Mouse (Mus musculus) thymus, adult 2 months (tissue): ENCODE measurements around the gene Stra6.

Experiments
- CTCF ChIP-seq: fragments of 200-500 bp; IDR thresholded peaks from 2 replicates; pipeline ENCODE4 v1.5.1; 2012; ENCODE audit warnings: mild to moderate bottlenecking, control low read depth, low read length, moderate library complexity, borderline replicate concordance; ENCODE audit not compliant: control insufficient read depth, poor library complexity, insufficient read depth; ENCODE audit errors: extremely low read depth
- POLR2A ChIP-seq: fragments of 200-500 bp; IDR thresholded peaks from 2 replicates; pipeline ENCODE4 v1.6.1; 2012; ENCODE audit warnings: mild to moderate bottlenecking, low read length, control low read depth, moderate library complexity; ENCODE audit not compliant: control insufficient read depth, poor library complexity, insufficient read depth; ENCODE audit errors: extremely low read depth

- TF ChIP-seq CTCF = no peak
- no peak for TF ChIP-seq POLR2A
These were observed 81.8 kb downstream of the Stra6 start for GRCm38 (mm10) chr9:58145417-58145816.
